Comparison of ENCODE assay signal across 12 mouse cellular contexts in genomic region chr2:33219637-33220036, GRCm38 (mm10). TPM values are rescaled to one million over a fixed set of nuclear protein-coding genes. Genes with fewer than 3 reads are reported as not detected.
DNase-seq lines count a peak whose midpoint lies in the region; ATAC-seq and TF ChIP-seq lines count a peak whose summit lies in the region.
"Had no signal": no experiment of that assay in that cellular context is flagged by ENCODE, and none has a peak within 500 bp of the region (broad histone marks: within the 10 kb centered on the region; RNA-seq: fewer than 3 reads in every experiment).

No protein-coding gene starts in this region.

- H3K4me1 ChIP-seq in limb, embryonic 13.5 days: peaks cover 80% of the 10 kb centered on the region
- H3K4me1 ChIP-seq in kidney, embryonic 15.5 days: peaks cover 94% of the 10 kb centered on the region

- intact Hi-C loops in gastrocnemius, adult 2 months (cut with DNase I): loop anchor here (2.0 to 5.0 kb wide), 5 partner anchors 33 to 129 kb away; no protein-coding TSS in a partner anchor

- WGBS in limb, embryonic 13.5 days: 78% methylated on average over 4 of the region's 4 CpGs
- WGBS in kidney, embryonic 15.5 days: 81% methylated on average over 4 of the region's 4 CpGs

- no peaks in the 10 kb centered on the region for H3K27me3 ChIP-seq in limb, embryonic 13.5 days
- H3K27me3 ChIP-seq in kidney, embryonic 15.5 days: no peaks in the 10 kb centered on the region
- H3K27me3 ChIP-seq: forebrain, embryonic 13.5 days had no signal

- peaks cover 30% of the 10 kb centered on the region for H3K36me3 ChIP-seq in limb, embryonic 13.5 days
- no peaks in the 10 kb centered on the region for H3K36me3 ChIP-seq in kidney, embryonic 15.5 days

- H3K4me2 ChIP-seq in limb, embryonic 13.5 days (replicated peaks): peak overlapping the region; percentile 36
- H3K4me2 ChIP-seq in kidney, embryonic 15.5 days: no peak overlapping the region
- H3K4me2 ChIP-seq: forebrain, embryonic 13.5 days; hindbrain, embryonic 14.5 days had no signal

- H3K9me3 ChIP-seq in limb, embryonic 13.5 days: no peaks in the 10 kb centered on the region
- H3K9me3 ChIP-seq in kidney, embryonic 15.5 days (replicated peaks): no peaks in the 10 kb centered on the region
- H3K9me3 ChIP-seq: forebrain, embryonic 13.5 days had no signal

- H3K9ac ChIP-seq in limb, embryonic 13.5 days: no peak overlapping the region
- H3K9ac ChIP-seq in kidney, embryonic 15.5 days: no peak overlapping the region
- H3K9ac ChIP-seq: forebrain, embryonic 13.5 days; hindbrain, embryonic 14.5 days had no signal

- peak overlapping the region; percentile 95 for H3K27ac ChIP-seq in gastrocnemius, adult 2 months
- peak overlapping the region; percentile 29; the same call in 1 of the 2 replicates for H3K27ac ChIP-seq in layer of hippocampus, adult 2 months
- peak overlapping the region; percentile 66; the same call in 1 of the 2 replicates for H3K27ac ChIP-seq in limb, embryonic 13.5 days
- no peak overlapping the region for H3K27ac ChIP-seq in kidney, embryonic 15.5 days
- H3K27ac ChIP-seq: forebrain, embryonic 13.5 days; hindbrain, embryonic 14.5 days had no signal

- no peak for TF ChIP-seq CTCF in gastrocnemius, adult 2 months (IDR thresholded peaks at IDR 0.05)
- no peak for TF ChIP-seq CTCF in layer of hippocampus, adult 2 months (conservative IDR thresholded peaks at IDR 0.05)

- no peak for ATAC-seq in limb, embryonic 13.5 days (ENCODE audit: low FRiP score, low read depth)
- no peak for ATAC-seq in kidney, embryonic 15.5 days (replicated peaks; ENCODE audit: low FRiP score)
- ATAC-seq: activated CD4-positive, CD25-positive, alpha-beta regulatory T cell, adult 4 months; forebrain, embryonic 13.5 days had no signal

- peak overlapping the region; percentile 82 for H3K4me3 ChIP-seq in gastrocnemius, adult 2 months
- no peak overlapping the region for H3K4me3 ChIP-seq in layer of hippocampus, adult 2 months
- H3K4me3 ChIP-seq in limb, embryonic 13.5 days: no peak overlapping the region
- no peak overlapping the region for H3K4me3 ChIP-seq in kidney, embryonic 15.5 days (replicated peaks)
- H3K4me3 ChIP-seq: forebrain, embryonic 13.5 days had no signal

- DNase-seq in gastrocnemius, adult 2 months: no peak
- DNase-seq in gastrocnemius, postnatal 25 days: no peak
- no peak for DNase-seq in layer of hippocampus, adult 2 months (ENCODE audit: low spot score in 2 of 2)
- no peak for DNase-seq in layer of hippocampus, postnatal 10 days (ENCODE audit: low spot score in 2 of 2)
- DNase-seq in brain, adult 2 months (ENCODE audit: low read depth, low spot score): peak; percentile 32
- DNase-seq in thymus, postnatal 25 days: no peak
- DNase-seq: kidney, adult 9 months had no signal

RNA-seq across cellular contexts. Expression of gene Angptl2, which starts 3.8 kb away (rescaled TPM):
- 10 to 100 TPM; 20.6 to 47.1 TPM for total RNA-seq in gastrocnemius, adult 2 months (2021)
- 10 to 100 TPM; 64.2 to 68.7 TPM for total RNA-seq in gastrocnemius, postnatal 25 days (2021)
- total RNA-seq in layer of hippocampus, adult 2 months (2021): 1 to 10 TPM in 1 of 2 experiments, under 1 TPM in 1; 0.81 to 2.2 TPM
- 1 to 10 TPM; 3.7 to 7.2 TPM for total RNA-seq in layer of hippocampus, postnatal 10 days (2021)
- polyA plus RNA-seq in limb, embryonic 13.5 days (2015; fragmentation: Nextera tagmentation; extraction: Ambion mirVana): 69.7 and 76.0 TPM in 2 replicates
- 35.0 and 40.9 TPM in 2 replicates for polyA plus RNA-seq in kidney, embryonic 15.5 days (2015; fragmentation: Nextera tagmentation; extraction: Ambion mirVana)
